Mouse (Mus musculus): ENCODE results near the gene Hgd.

The Hgd gene

GRCm38 (mm10) chr16:37580651-37581050, 698 bp downstream of the Hgd start:
- no peak for DNase-seq (ENCODE audit: low read depth, low spot score)

GRCm38 (mm10) chr16:37581901-37582300, 1.9 kb downstream of the Hgd start:
- no peak for DNase-seq (ENCODE audit: low read depth, low spot score)

GRCm38 (mm10) chr16:37583306-37583705, 3.4 kb downstream of the Hgd start:
- DNase-seq (ENCODE audit: low read depth, low spot score) = no peak

- DNase-seq (ENCODE audit: low read depth, low spot score) = no peak
Observed at GRCm38 (mm10) chr16:37583801-37584200, 3.8 kb downstream of the Hgd start.

- DNase-seq (ENCODE audit: low read depth, low spot score) = no peak
Observed at GRCm38 (mm10) chr16:37584218-37585035, 4.5 kb downstream of the Hgd start.

- no peak for DNase-seq (ENCODE audit: low read depth, low spot score)
Observed at GRCm38 (mm10) chr16:37585129-37585563, 5.2 kb downstream of the Hgd start.

- no peak for DNase-seq (ENCODE audit: low read depth, low spot score)
Observed at GRCm38 (mm10) chr16:37590921-37591320, 11.0 kb downstream of the Hgd start.

GRCm38 (mm10) chr16:37591551-37591950, 11.6 kb downstream of the Hgd start:
- DNase-seq (ENCODE audit: low read depth, low spot score) = no peak

- no peak for DNase-seq (ENCODE audit: low read depth, low spot score)
Observed at GRCm38 (mm10) chr16:37597412-37597811, 17.5 kb downstream of the Hgd start.

- no peak for DNase-seq (ENCODE audit: low read depth, low spot score)
Observed at GRCm38 (mm10) chr16:37598463-37598862, 18.5 kb downstream of the Hgd start.

GRCm38 (mm10) chr16:37599326-37599725, 19.4 kb downstream of the Hgd start:
- DNase-seq (ENCODE audit: low read depth, low spot score) = no peak

- no peak for DNase-seq (ENCODE audit: low read depth, low spot score)
Observed at GRCm38 (mm10) chr16:37603431-37603830, 23.5 kb downstream of the Hgd start.

GRCm38 (mm10) chr16:37604243-37604642, 24.3 kb downstream of the Hgd start:
- DNase-seq (ENCODE audit: low read depth, low spot score) = no peak

- no peak for DNase-seq (ENCODE audit: low read depth, low spot score)
Observed at GRCm38 (mm10) chr16:37610333-37610732, 30.4 kb downstream of the Hgd start.

- no peak for DNase-seq (ENCODE audit: low read depth, low spot score)
Observed at GRCm38 (mm10) chr16:37611072-37611471, 31.1 kb downstream of the Hgd start.

GRCm38 (mm10) chr16:37612013-37612412, 32.1 kb downstream of the Hgd start:
- no peak for DNase-seq (ENCODE audit: low read depth, low spot score)

GRCm38 (mm10) chr16:37614540-37614939, 34.6 kb downstream of the Hgd start:
- no peak for DNase-seq (ENCODE audit: low read depth, low spot score)

- DNase-seq (ENCODE audit: low read depth, low spot score) = no peak
Observed at GRCm38 (mm10) chr16:37615429-37615828, 35.5 kb downstream of the Hgd start.

GRCm38 (mm10) chr16:37616104-37616503, 36.2 kb downstream of the Hgd start:
- no peak for DNase-seq (ENCODE audit: low read depth, low spot score)

- DNase-seq (ENCODE audit: low read depth, low spot score) = no peak
Observed at GRCm38 (mm10) chr16:37617695-37618094, 37.7 kb downstream of the Hgd start.

- no peak for DNase-seq (ENCODE audit: low read depth, low spot score)
Observed at GRCm38 (mm10) chr16:37622403-37622802, 42.5 kb downstream of the Hgd start.

- no peak for DNase-seq (ENCODE audit: low read depth, low spot score)
Observed at GRCm38 (mm10) chr16:37622919-37623318, 43.0 kb downstream of the Hgd start.

GRCm38 (mm10) chr16:37626388-37626949, 46.5 kb downstream of the Hgd start:
- DNase-seq (ENCODE audit: low read depth, low spot score) = no peak
